Mouse (Mus musculus) cerebellum, postnatal 36 days (tissue): ENCODE results near the gene Pkm.

ENCODE experiments used
- DNase-seq, 2 experiments: peaks; one replicate each; pipeline ENCODE4 v3.0.0; 2021 to 2022; ENCODE audit warnings: mixed read lengths in 2 of 2

Pkm gene

GRCm38 (mm10) chr9:59716275-59716898 lies 60.2 kb downstream of the Pkm start:
- no peak for DNase-seq

GRCm38 (mm10) chr9:59718237-59718636 lies 62.1 kb downstream of the Pkm start:
- no peak for DNase-seq

- no peak for DNase-seq
Measured at GRCm38 (mm10) chr9:59721144-59721543, 65.0 kb downstream of the Pkm start.

- peak; percentile 64 to 76 for DNase-seq
Measured at GRCm38 (mm10) chr9:59723096-59723657, 67.0 kb downstream of the Pkm start.

- peak; percentile 35 to 41 for DNase-seq
Measured at GRCm38 (mm10) chr9:59723791-59724442, 67.7 kb downstream of the Pkm start.

- no peak for DNase-seq
Measured at GRCm38 (mm10) chr9:59725515-59725914, 69.3 kb downstream of the Pkm start.

GRCm38 (mm10) chr9:59727569-59728286 lies 71.6 kb downstream of the Pkm start:
- no peak for DNase-seq
